Mouse (Mus musculus): Measurements from ENCODE around the gene Nfat5. TPM values are rescaled to one million over a fixed set of nuclear protein-coding genes. Genes with fewer than 3 reads are reported as not detected.

Gene Nfat5
- polyA plus RNA-seq, 1 experiment: 5.6 TPM

- H3K4me3 ChIP-seq: no peak overlapping the region
- H3ac ChIP-seq (ENCODE audit: control insufficient read depth, insufficient read length): no peak overlapping the region
- no peak for TF ChIP-seq TCF12 (IDR thresholded peaks at IDR 0.05; ENCODE audit: insufficient read depth, poor library complexity, severe bottlenecking)
- no peak for TF ChIP-seq REST (IDR thresholded peaks at IDR 0.05; ENCODE audit: insufficient read depth, insufficient read length)
- no peak for TF ChIP-seq CEBPB (IDR thresholded peaks at IDR 0.05; ENCODE audit: insufficient read depth, poor library complexity, severe bottlenecking)
- TF ChIP-seq TCF3 (IDR thresholded peaks at IDR 0.05; ENCODE audit: insufficient read length, low read depth): no peak
- TF ChIP-seq MYOG (IDR thresholded peaks at IDR 0.05; ENCODE audit: control insufficient read depth in 1 of 3, insufficient read depth in 1 of 3, insufficient read length in 2 of 3, low read depth in 2 of 3): no peak
- no peak for TF ChIP-seq MAX (IDR thresholded peaks at IDR 0.05; ENCODE audit: low read depth)
- TF ChIP-seq USF1 (IDR thresholded peaks at IDR 0.05; ENCODE audit: low read depth): no peak
- no peak for TF ChIP-seq E2F4 (IDR thresholded peaks at IDR 0.05; ENCODE audit: insufficient read depth)
- TF ChIP-seq MYOD1 (IDR thresholded peaks at IDR 0.05; ENCODE audit: control insufficient read depth in 1 of 3, insufficient read length in 2 of 3, low read depth in 2 of 3): no peak
- TF ChIP-seq SRF (IDR thresholded peaks at IDR 0.05; ENCODE audit: control insufficient read depth, insufficient read length, low read depth): no peak
- no peak for TF ChIP-seq POLR2AphosphoS2 (IDR thresholded peaks at IDR 0.05; ENCODE audit: insufficient read length, low read depth)
- TF ChIP-seq POLR2A (IDR thresholded peaks at IDR 0.05; ENCODE audit: insufficient read length, low read depth): no peak
- no peaks in the 10 kb centered on the region for H3K36me3 ChIP-seq (ENCODE audit: control insufficient read depth, insufficient read depth)
- no peak overlapping the region for H3K4me2 ChIP-seq (ENCODE audit: low read depth)
- no peaks in the 10 kb centered on the region for H3K79me2 ChIP-seq (ENCODE audit: control insufficient read depth, insufficient read depth)
- no peaks in the 10 kb centered on the region for H3K27me3 ChIP-seq (ENCODE audit: control insufficient read depth, insufficient read depth, insufficient read length)
These were observed 23.6 kb upstream of the Nfat5 start for GRCm38 (mm10) chr8:107269617-107270139.

GRCm38 (mm10) chr8:107270287-107270686 lies 23.0 kb upstream of the Nfat5 start:
- Histone ChIP-seq H3K4me3 (no peak overlapping the region), H3ac (ENCODE audit: control insufficient read depth, insufficient read length) (no peak overlapping the region), H3K36me3 (ENCODE audit: control insufficient read depth, insufficient read depth) (no peaks in the 10 kb centered on the region), H3K79me2 (ENCODE audit: control insufficient read depth, insufficient read depth) (no peaks in the 10 kb centered on the region), H3K27me3 (ENCODE audit: control insufficient read depth, insufficient read depth, insufficient read length) (no peaks in the 10 kb centered on the region), H3K4me2 (ENCODE audit: low read depth) (no peak overlapping the region)
- TF ChIP-seq MYOG (IDR thresholded peaks at IDR 0.05; ENCODE audit: control insufficient read depth in 1 of 3, insufficient read depth in 1 of 3, insufficient read length in 2 of 3, low read depth in 2 of 3) (no peak), MYOD1 (IDR thresholded peaks at IDR 0.05; ENCODE audit: control insufficient read depth in 1 of 3, insufficient read length in 2 of 3, low read depth in 2 of 3) (no peak), SRF (IDR thresholded peaks at IDR 0.05; ENCODE audit: control insufficient read depth, insufficient read length, low read depth) (no peak), MAX (IDR thresholded peaks at IDR 0.05; ENCODE audit: low read depth) (no peak)

- Histone ChIP-seq H3K4me3 (no peak overlapping the region), H3K27me3 (ENCODE audit: control insufficient read depth, insufficient read depth, insufficient read length) (no peaks in the 10 kb centered on the region), H3ac (ENCODE audit: control insufficient read depth, insufficient read length) (no peak overlapping the region), H3K79me2 (ENCODE audit: control insufficient read depth, insufficient read depth) (no peaks in the 10 kb centered on the region), H3K36me3 (ENCODE audit: control insufficient read depth, insufficient read depth) (no peaks in the 10 kb centered on the region), H3K4me2 (ENCODE audit: low read depth) (no peak overlapping the region)
- TF ChIP-seq POLR2AphosphoS2 (IDR thresholded peaks at IDR 0.05; ENCODE audit: insufficient read length, low read depth): no peak
- no peak for TF ChIP-seq MYOD1 (IDR thresholded peaks at IDR 0.05; ENCODE audit: control insufficient read depth in 1 of 3, insufficient read length in 2 of 3, low read depth in 2 of 3)
- TF ChIP-seq USF1 (IDR thresholded peaks at IDR 0.05; ENCODE audit: low read depth): no peak
- TF ChIP-seq MYOG (IDR thresholded peaks at IDR 0.05; ENCODE audit: control insufficient read depth in 1 of 3, insufficient read depth in 1 of 3, insufficient read length in 2 of 3, low read depth in 2 of 3): no peak
- TF ChIP-seq REST (IDR thresholded peaks at IDR 0.05; ENCODE audit: insufficient read depth, insufficient read length): no peak
- TF ChIP-seq CEBPB (IDR thresholded peaks at IDR 0.05; ENCODE audit: insufficient read depth, poor library complexity, severe bottlenecking): no peak
- TF ChIP-seq SRF (IDR thresholded peaks at IDR 0.05; ENCODE audit: control insufficient read depth, insufficient read length, low read depth): no peak
- no peak for TF ChIP-seq MAX (IDR thresholded peaks at IDR 0.05; ENCODE audit: low read depth)
- no peak for TF ChIP-seq POLR2A (IDR thresholded peaks at IDR 0.05; ENCODE audit: insufficient read length, low read depth)
- no peak for TF ChIP-seq E2F4 (IDR thresholded peaks at IDR 0.05; ENCODE audit: insufficient read depth)
- no peak for TF ChIP-seq TCF12 (IDR thresholded peaks at IDR 0.05; ENCODE audit: insufficient read depth, poor library complexity, severe bottlenecking)
- no peak for TF ChIP-seq TCF3 (IDR thresholded peaks at IDR 0.05; ENCODE audit: insufficient read length, low read depth)
These were observed 22.5 kb upstream of the Nfat5 start for GRCm38 (mm10) chr8:107270751-107271150.

GRCm38 (mm10) chr8:107277323-107277883 lies 15.9 kb upstream of the Nfat5 start:
- TF ChIP-seq MYOD1 (IDR thresholded peaks at IDR 0.05; ENCODE audit: control insufficient read depth in 1 of 3, insufficient read length in 2 of 3, low read depth in 2 of 3) (no peak), E2F4 (IDR thresholded peaks at IDR 0.05; ENCODE audit: insufficient read depth) (no peak), SRF (IDR thresholded peaks at IDR 0.05; ENCODE audit: control insufficient read depth, insufficient read length, low read depth) (no peak), USF1 (IDR thresholded peaks at IDR 0.05; ENCODE audit: low read depth) (no peak), REST (IDR thresholded peaks at IDR 0.05; ENCODE audit: insufficient read depth, insufficient read length) (no peak), POLR2AphosphoS2 (IDR thresholded peaks at IDR 0.05; ENCODE audit: insufficient read length, low read depth) (no peak), TCF12 (IDR thresholded peaks at IDR 0.05; ENCODE audit: insufficient read depth, poor library complexity, severe bottlenecking) (no peak), MYOG (IDR thresholded peaks at IDR 0.05; ENCODE audit: control insufficient read depth in 1 of 3, insufficient read depth in 1 of 3, insufficient read length in 2 of 3, low read depth in 2 of 3) (no peak), TCF3 (IDR thresholded peaks at IDR 0.05; ENCODE audit: insufficient read length, low read depth) (no peak), CEBPB (IDR thresholded peaks at IDR 0.05; ENCODE audit: insufficient read depth, poor library complexity, severe bottlenecking) (no peak), MAX (IDR thresholded peaks at IDR 0.05; ENCODE audit: low read depth) (no peak), POLR2A (IDR thresholded peaks at IDR 0.05; ENCODE audit: insufficient read length, low read depth) (no peak)
- H3K36me3 ChIP-seq (ENCODE audit: control insufficient read depth, insufficient read depth): no peaks in the 10 kb centered on the region
- no peak overlapping the region for H3K4me3 ChIP-seq
- H3ac ChIP-seq (ENCODE audit: control insufficient read depth, insufficient read length): no peak overlapping the region
- H3K27me3 ChIP-seq (ENCODE audit: control insufficient read depth, insufficient read depth, insufficient read length): no peaks in the 10 kb centered on the region
- H3K4me2 ChIP-seq (ENCODE audit: low read depth): no peak overlapping the region
- H3K79me2 ChIP-seq (ENCODE audit: control insufficient read depth, insufficient read depth): no peaks in the 10 kb centered on the region
